25 mouse cellular contexts compared by ENCODE assay signal in genomic region chr5:10663301-10663700, GRCm38 (mm10).
"Had no signal": no experiment of that assay in that cellular context is flagged by ENCODE, and none has a peak within 500 bp of the region (broad histone marks: within the 10 kb centered on the region; RNA-seq: fewer than 3 reads in every experiment).

No protein-coding gene starts in this region.

- H3K9me3 ChIP-seq: heart, embryonic 13.5 days; heart, embryonic 15.5 days; hindbrain, embryonic 13.5 days; hindbrain, embryonic 15.5 days; kidney, embryonic 15.5 days; limb, embryonic 12.5 days had no signal

- H3K36me3 ChIP-seq: heart, embryonic 13.5 days; heart, embryonic 15.5 days; hindbrain, embryonic 13.5 days; hindbrain, embryonic 15.5 days; kidney, embryonic 15.5 days; limb, embryonic 12.5 days had no signal

- H3K4me3 ChIP-seq: gastrocnemius, adult 2 months; heart, adult 2 months; heart, embryonic 13.5 days; heart, embryonic 15.5 days; hindbrain, embryonic 13.5 days; hindbrain, embryonic 15.5 days; kidney, embryonic 15.5 days; limb, embryonic 12.5 days had no signal

- H3K27ac ChIP-seq: gastrocnemius, adult 2 months; heart, adult 2 months; heart, embryonic 13.5 days; heart, embryonic 15.5 days; hindbrain, embryonic 13.5 days; hindbrain, embryonic 15.5 days; hindbrain, postnatal 0 days; kidney, embryonic 15.5 days; kidney, postnatal 0 days; limb, embryonic 12.5 days had no signal

- H3K27me3 ChIP-seq: heart, embryonic 13.5 days; heart, embryonic 15.5 days; hindbrain, embryonic 13.5 days; hindbrain, embryonic 15.5 days; kidney, embryonic 15.5 days; limb, embryonic 12.5 days had no signal

- DNase-seq: gastrocnemius, adult 2 months; gastrocnemius, postnatal 10 days; gastrocnemius, postnatal 25 days; heart, adult 11 months; heart, adult 2 months; heart, postnatal 14 days; heart, postnatal 36 days; kidney, adult 11 months; kidney, adult 2 months; kidney, adult 9 months; kidney, postnatal 14 days; kidney, postnatal 36 days; layer of hippocampus, adult 9-11 months; layer of hippocampus, postnatal 36 days; left cerebral cortex, postnatal 4 days had no signal

- ATAC-seq: hindbrain, postnatal 0 days; intestine, embryonic 16.5 days had no signal

- H3K9ac ChIP-seq: heart, embryonic 13.5 days; heart, embryonic 15.5 days; hindbrain, embryonic 13.5 days; hindbrain, embryonic 15.5 days; kidney, embryonic 15.5 days; limb, embryonic 12.5 days had no signal

- H3K4me1 ChIP-seq: heart, embryonic 13.5 days; heart, embryonic 15.5 days; hindbrain, embryonic 13.5 days; hindbrain, embryonic 15.5 days; kidney, embryonic 15.5 days; limb, embryonic 12.5 days had no signal

- H3K4me2 ChIP-seq: heart, embryonic 11.5 days; heart, embryonic 13.5 days; heart, embryonic 15.5 days; hindbrain, embryonic 13.5 days; hindbrain, embryonic 15.5 days; kidney, embryonic 15.5 days; limb, embryonic 12.5 days had no signal
